Mouse (Mus musculus) gastrocnemius, postnatal 36 days (tissue): Measurements from ENCODE around the gene Gcc2. TPM values are rescaled to one million over a fixed set of nuclear protein-coding genes. Genes with fewer than 3 reads are reported as not detected.
"Not testable (repeated sequence)": the region's sequence is repeated elsewhere in the genome, so short reads cannot be mapped to it uniquely, and the experiment has no call there.

Source experiments
- DNase-seq, 2 experiments: peaks; one replicate each; pipeline ENCODE4 v3.0.0; 2022
- intact Hi-C: fragments of 180-260 bp; cut with DNase I; formaldehyde crosslinking; loops from one replicate; pipeline ENCODE4 v1.15.1; 2025
- total RNA-seq, 2 experiments: library from RNA; stranded (reverse); gene quantifications; 2 replicates each; pipeline ENCODE4 v1.2.3; 2021

Gcc2 gene
- total RNA-seq, 2 experiments from 2014 or later, result 15.1 to 24.0 TPM

DNA sequence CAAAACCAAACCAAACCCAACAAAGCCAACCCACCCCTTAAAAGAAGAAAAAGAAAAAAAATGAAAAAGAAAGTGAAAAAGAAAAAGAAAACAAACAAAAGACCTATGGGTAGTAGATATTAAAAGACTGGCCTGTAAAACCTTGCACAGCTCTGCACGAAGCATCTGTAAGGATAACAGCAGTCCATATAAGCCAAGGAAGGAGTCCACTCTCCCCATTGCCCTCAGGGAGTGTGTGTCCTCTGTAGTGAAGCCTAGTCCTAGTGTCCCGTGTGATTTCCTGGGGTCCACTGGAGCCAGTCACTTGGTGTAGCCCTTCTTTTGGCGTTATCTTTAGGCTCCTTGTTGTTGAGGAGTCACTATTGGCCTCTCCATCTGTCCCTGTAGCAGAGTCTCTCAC lies 25.3 kb upstream of the Gcc2 start:
- intact Hi-C loops, result loop anchor here (5.0 kb wide), 1 partner anchor 788 kb away; no protein-coding TSS in a partner anchor
- not testable (repeated sequence) for DNase-seq

DNA sequence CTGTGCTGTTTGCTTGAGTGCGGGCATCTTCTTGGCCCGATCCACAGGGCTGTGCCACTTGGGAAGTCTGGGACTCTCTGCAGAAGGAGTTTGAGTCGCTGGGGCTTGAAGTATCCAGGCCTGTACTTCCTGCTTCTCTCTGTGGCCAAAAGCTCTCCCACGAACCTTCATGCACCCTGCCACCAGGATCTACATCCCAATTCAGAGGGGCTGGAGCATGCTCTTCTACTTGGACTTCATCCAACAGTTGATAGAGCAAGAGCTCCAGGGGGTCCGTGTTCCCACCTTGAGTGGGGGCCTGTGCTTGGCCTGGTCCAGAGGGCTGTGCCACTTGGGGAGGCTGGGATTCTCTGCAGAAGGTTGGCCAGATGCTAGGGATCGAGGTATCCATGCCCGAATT lies 24.2 kb upstream of the Gcc2 start:
- peak; percentile 45 to 58 for DNase-seq
- intact Hi-C loops, result loop anchor here (5.0 kb wide), 1 partner anchor 789 kb away; no protein-coding TSS in a partner anchor

DNA sequence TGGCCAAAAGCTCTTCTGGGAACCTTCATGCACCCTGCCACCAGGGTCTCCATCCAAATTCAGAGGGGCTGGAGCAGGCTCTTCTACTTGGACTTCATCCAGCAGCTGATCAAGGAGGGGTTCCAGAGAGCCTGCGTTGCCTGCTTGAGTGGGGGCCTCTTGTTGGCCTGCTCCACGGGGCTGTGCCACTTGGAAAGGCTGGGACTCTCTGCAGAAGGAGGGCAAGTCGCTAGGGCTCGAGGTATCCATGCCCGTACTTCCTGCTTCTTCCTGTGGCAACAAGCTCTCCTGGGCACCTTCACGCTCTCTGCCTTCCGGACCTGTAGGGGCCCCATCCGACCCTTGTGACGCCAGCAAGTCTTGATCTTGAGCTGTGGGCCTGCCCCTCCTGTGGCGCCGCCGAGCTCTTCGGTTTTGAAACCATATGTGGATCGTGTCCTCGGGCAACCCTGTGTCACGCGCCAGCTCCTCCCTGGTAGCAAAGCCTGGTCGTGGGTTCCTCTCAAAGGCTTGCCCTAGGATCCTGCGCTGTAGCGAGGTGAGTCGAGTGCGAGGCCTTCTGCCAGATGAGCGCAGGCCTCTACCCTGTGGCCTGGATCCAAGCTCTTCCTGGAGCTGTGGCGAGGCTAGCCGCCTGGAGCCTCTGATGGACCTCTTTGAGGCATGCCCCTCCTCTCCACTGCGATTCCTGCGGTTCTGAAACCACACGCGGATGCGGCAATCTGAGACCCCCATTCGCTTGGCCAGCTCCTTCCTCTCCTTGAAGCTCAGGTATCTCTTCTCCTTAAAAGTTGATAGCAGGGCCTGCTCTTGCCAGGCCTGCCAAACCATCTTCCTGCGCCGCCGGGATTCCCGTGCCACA lies 23.3 kb upstream of the Gcc2 start:
- intact Hi-C loops, result loop anchor here (5.0 kb wide), 1 partner anchor 790 kb away; no protein-coding TSS in a partner anchor
- peak; percentile 84 to 86 for DNase-seq

DNA sequence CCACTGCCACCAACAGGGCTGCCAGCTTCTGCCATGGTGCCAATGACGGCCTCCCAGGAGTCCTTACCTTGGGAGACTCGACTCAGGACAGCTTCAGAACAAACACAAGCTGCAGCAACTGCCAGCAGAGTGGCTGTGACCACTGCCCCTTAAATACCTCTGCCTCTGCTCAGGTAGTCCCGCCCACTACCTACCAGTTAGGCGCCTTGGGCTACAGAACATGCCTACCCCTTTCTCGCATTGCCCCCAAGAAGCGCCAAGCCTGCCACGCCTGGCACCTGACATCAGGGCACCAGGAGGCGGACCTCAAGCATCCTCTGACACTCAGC lies 22.7 kb upstream of the Gcc2 start, which contains the start of gene Duxf3:
Gene Duxf3, minus strand, starts transcription at position 35 of the 329 bp plus-strand sequence.
- intact Hi-C loops, result loop anchor here (5.0 kb wide), 1 partner anchor 790 kb away; no protein-coding TSS in a partner anchor
- not testable (repeated sequence) for DNase-seq

DNA sequence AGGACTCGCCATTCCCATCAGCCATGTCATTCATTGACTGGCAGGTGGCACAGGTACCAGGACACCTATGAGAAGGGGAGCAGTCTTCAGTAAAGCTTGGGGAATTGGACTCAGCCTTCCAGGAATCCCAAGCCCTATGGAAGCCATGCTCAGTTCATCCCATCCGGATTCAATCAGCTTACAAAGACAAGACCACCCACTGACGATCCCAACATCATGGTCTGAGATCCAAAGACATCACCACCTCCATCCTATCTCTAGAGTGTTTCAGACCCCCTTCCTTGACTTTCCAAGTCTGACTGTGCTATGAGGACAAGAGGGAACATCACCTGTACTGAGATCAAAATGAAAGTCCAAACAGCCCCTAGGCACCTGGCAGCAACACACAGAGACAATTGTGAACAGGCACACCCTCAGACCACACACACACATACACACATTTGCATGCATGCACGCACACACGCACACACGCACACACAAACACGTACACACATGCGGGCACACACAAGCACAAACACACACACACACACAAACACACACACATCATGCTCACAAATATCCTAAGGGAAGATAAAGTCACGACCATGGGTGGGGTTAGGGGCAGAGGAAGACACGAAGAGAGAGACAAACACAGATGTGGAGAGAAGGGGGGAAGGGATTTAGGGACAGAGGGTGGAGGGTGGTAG lies 22.1 kb upstream of the Gcc2 start:
- intact Hi-C loops, result loop anchor here (5.0 kb wide), 1 partner anchor 791 kb away; no protein-coding TSS in a partner anchor
- DNase-seq, result peak; percentile 41 to 44

DNA sequence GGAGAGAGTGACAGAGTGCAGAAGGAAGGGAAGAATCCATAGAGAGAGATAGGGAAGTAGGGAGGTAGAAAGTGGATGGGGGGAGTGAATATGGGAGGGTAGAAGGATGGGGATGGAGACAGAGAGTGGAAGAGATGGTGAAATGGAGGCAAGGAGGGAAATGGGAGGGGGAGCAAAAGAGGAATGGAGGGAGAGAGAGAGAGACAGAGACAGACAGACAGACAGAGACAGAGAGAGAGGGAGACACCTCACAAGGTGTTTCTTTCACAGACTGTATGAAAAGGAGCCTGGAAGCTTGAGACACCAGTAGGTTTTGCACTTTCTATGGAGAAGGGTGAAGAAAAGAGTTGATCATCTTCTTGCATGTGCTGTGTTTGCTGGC lies 21.6 kb upstream of the Gcc2 start:
- DNase-seq, result not testable (repeated sequence)
- intact Hi-C loops, result loop anchor here (5.0 kb wide), 1 partner anchor 791 kb away; no protein-coding TSS in a partner anchor

DNA sequence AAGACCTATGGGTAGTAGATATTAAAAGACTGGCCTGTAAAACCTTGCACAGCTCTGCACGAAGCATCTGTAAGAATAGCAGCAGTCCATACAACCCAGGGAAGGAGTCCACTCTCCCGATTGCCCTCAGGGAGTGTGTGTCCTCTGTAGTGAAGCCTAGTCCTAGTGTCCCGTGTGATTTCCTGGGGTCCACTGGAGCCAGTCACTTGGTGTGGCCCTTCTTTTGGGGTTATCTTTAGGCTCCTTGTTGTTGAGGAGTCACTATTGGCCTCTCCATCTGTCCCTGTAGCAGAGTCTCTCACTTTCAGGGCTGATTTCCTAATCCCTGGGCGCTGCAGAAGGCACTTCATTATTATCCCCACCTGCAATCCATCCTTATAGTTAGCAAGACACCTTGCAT lies 20.3 kb upstream of the Gcc2 start:
- peak in 1 of 2 experiments; percentile 43 for DNase-seq
- intact Hi-C loops, result loop anchor here (5.0 kb wide), 1 partner anchor 793 kb away; no protein-coding TSS in a partner anchor

DNA sequence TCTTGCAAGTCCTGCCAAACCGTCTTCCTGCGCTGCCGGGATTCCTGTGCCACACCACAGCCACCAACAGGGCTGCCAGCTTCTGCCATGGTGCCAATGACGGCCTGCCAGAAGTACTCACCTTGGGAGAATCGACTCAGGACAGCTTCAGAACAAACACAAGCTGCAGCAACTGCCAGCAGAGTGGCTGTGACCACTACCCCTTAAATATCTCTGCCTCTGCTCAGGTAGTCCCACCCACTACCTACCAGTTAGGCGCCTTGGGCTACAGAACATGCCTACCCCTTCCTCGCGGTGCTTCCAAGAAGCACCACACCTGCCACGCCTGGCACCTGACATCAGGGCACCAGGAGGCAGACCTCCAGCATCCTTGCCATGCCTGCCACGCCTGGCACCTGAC lies 18.7 kb upstream of the Gcc2 start, which contains the start of gene Gm4981:
Gene Gm4981, minus strand, starts transcription at position 89 of the 400 bp plus-strand sequence.
- intact Hi-C loops, result no loop called here
- DNase-seq, result no peak

DNA sequence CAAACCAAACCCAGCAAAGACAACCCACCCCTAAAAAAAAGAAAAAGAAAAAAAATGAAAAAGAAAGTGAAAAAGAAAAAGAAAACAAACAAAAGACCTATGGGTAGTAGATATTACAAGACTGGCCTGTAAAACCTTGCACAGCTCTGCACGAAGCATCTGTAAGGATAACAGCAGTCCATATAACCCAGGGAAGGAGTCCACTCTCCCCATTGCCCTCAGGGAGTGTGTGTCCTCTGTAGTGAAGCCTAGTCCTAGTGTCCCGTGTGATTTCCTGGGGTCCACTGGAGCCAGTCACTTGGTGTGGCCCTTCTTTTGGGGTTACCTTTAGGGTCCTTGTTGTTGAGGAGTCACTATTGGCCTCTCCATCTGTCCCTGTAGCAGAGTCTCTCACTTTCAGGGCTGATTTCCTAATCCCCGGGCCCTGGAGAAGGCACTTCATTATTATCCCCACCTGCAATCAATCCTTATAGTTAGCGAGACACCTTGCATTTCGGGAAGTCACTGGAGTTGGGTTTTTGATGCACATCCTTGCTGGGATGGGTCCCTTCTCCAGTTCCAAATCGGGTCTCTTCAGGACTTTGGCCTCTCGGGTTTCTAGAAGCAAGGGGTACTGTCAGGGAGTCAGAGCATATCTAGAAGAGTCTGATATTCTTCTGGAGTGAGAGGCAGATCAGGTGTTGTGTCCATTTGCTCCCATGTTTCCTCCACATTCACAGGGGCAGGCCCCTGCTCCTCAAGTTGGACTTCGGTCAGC lies 16.1 kb upstream of the Gcc2 start:
- intact Hi-C loops, result not testable (repeated sequence)
- DNase-seq, result peak; percentile 55 to 73

DNA sequence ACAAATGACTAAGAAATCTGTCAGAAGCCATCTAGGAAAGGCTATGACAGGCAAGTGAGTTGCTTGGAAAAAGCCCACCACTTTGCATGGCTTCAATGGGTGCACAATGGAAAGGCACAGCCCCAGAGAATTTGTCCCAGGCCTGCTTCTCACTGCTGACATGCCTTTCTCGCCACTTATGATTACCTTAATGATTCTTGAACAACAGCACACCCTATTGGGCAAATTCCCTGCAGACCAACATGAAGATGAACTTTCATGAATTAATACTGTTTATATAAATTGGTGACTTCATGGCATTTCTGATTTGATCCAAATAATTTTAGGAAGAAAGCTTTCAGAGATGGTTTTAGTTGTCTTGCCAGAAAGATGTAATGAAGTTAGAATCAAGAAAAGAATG lies 5.8 kb upstream of the Gcc2 start:
- DNase-seq, result no peak
- intact Hi-C loops, result no loop called here

DNA sequence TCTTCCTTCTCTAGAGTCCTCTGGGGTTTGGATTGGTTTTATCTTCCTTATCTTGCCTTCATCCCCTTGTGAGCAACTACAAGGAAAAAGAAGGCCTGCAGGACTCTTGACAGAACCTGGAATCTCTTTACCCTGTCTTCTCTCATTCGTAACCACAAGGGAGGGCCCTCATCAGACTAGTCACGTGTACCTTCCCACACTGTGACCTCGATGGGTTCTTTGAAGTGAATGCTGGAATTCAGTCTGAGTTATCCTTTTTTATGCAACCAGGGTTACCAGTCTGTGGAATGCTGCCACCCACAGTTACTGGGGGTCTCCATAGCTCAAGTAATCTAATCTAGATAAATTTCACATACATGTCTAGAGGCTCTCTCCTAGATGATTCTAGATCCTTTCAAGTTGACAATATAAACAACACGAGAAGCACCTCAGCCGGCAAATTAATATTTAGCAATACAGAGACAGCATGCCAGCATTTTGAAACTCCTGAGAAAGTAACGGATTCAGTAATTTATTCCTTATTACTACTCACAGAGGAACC lies 592 bp upstream of the Gcc2 start:
- no peak for DNase-seq
- intact Hi-C loops, result no loop called here

DNA sequence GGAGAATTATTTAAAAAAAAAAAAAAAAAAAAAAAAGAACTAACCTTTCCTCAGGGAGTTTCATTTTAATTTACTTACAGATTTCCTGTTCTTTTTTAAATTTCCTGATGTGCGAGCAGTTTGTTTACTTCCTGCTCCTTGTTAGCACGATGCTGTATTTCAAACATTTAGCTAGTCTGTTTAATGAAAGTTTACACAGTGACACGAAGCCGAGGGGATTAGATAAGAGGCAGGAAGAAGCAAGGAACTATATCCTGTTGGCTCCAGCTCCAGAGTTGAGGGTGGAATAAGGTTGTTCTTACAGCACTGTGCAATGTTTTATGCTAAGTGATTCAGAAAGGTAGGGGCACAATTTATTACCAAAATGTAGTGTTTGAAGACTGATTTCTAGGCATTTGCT lies 657 bp downstream of the Gcc2 start:
- no peak for DNase-seq
- intact Hi-C loops, result no loop called here

DNA sequence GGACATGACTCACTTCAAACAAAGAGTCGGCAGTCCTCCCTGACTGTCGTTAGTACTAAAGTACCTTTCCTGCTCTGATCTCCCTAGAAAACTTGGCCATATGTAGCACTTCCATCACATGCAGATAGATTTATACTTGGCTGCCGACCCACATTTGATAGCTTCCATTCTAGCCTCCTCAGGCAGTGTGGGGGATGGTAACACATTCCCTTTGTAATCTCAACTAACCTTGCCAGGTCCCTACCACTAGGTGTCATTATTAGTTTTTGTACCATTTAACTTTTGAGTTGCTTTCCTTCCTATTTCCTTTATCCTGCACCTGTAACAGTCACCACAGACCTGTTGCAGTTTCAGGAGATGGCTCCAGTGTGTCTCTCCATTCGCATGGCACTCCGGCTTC lies 3.2 kb downstream of the Gcc2 start:
- intact Hi-C loops, result no loop called here
- no peak for DNase-seq

DNA sequence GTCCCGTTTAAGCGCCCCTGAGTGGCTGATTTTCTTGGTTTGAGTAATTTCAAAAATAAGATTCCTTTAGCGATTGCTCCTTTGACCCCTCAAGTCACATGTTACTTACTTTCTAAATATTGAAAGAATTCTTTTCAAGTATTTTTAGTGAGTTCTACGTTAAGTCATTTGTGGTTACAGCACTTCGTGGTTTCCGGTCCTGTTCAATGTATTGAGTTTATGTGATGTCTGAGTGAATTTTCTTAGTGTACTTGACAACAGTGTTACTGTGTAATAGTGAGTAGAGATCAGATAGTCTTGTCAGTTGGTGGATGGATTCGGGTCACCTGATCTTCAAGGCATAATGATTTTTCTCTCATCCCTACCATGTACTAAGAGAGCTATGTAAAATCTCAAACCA lies 26.9 kb downstream of the Gcc2 start:
- intact Hi-C loops, result loop anchor here (10.0 kb wide), 1 partner anchor 173 kb away; no protein-coding TSS in a partner anchor

DNA sequence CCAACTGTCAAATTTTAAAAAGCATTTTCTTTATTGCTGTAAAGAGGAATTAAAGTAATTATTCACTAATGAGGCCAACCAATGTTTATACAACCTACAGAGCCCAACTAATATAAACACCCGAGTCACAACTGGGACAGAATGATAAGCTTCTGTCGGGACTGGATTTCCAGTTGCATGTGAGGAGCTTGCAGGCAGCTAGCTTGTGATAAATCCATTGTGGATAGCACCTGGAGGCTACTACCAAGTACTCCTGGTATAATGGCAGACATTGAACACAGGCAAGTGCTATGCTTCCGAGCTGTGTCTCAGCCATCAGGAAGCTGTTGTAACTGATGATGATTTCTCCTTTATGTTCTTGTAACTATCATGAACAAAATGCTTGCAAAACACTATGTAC lies 35.4 kb downstream of the Gcc2 start:
- intact Hi-C loops, result no loop called here
- no peak for DNase-seq

More for the DNA sequence above, 26.9 kb downstream of the Gcc2 start:
- no peak for DNase-seq

DNA sequence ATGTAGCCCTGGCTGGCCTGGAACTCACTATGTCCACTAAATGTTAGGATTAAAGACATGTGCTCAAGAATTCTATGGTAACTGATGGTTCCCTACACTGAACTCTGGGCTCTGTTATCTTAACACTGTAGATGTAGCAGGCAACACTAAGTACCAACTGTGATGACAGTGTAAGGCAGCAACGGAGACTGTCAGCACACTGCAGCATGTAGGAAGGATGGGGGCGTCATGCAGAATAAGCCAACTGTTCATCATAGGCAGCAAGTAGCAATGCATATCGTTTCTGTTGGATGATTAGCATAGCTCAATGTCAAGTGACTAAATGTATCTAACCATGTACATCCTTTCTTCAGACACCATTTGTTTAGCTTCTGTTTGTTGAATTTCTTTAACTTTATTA lies 38.9 kb downstream of the Gcc2 start:
- intact Hi-C loops, result no loop called here
- no peak for DNase-seq

DNA sequence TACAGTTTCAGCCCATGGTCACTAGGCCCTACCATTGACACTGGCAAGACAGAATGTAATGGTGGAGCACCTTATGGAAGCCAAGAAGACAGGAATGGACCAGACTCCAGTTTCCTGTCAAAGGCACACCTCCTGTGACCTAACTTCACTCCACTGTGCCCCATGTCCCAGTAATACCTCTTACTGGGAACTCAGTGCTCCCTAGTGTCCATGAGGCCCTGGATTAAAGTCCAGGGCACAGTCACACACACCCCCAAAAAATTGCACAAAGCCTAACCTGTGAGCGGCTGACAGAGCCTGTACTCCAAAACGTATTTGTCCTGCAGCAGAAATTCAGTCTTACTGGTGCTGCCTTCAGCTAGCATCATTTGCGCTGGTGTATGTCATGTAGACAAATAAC lies 40.3 kb downstream of the Gcc2 start:
- intact Hi-C loops, result no loop called here
- no peak for DNase-seq

DNA sequence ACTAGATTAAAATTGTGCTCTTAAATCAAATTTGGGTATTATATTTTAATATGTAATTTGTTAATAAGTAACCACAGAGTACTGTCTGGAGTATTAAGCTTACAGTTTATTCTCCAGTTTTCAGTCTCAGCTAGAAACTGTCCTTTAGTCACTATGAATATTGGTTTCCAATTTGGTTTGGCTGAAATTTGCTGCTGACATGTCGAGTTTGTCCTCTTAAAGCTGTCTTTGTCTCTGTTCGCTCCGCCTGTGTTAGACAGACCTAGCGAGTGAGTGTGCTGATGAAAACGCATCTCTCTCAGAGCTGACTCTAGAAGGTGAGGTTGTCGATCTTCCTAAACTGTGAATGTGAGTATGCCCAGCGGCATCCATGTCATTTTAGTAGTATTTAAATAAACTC lies 49.7 kb downstream of the Gcc2 start:
- DNase-seq, result no peak
- intact Hi-C loops, result no loop called here

DNA sequence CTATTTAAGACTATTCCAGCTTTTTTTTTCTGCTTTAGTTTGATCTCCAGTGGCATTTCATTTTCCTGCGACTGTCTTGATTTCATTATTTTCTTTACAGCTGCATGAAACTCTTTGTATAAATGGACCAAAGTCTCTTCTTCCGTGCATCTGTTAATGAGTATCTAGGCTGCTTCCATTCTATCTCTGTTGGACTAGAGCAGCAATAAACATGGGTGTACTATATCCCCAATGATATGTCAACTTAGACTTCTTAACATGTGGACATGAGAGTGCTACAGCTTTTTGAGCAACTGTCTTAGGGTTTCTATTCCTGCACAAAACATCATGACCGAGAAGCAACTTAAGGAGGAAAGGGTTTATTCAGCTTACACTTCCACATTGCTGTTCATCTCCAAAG lies 51.6 kb downstream of the Gcc2 start:
- intact Hi-C loops, result no loop called here
- no peak for DNase-seq

DNA sequence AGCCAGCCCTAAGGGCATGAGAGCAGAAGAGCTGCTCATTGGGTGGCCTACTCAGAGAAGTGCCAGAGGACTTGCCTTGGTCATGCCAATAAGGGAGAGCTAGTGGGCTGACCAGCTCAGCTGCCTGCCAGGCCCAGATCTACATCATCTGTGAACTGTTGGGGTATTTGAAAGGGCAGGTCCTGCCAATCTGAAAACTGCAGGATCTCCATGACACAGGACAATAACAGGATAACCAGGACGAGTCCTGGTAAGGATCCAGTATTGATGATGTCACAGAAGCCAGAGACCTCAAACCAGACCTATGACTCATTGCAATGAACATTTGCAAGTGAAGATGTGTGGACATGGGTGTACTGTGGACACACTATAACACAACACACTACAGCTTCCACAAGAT lies 55.5 kb downstream of the Gcc2 start:
- DNase-seq, result no peak
- intact Hi-C loops, result no loop called here
